Mouse (Mus musculus): Measurements from ENCODE around the gene Reps2. TPM values are rescaled to one million over a fixed set of nuclear protein-coding genes. Genes with fewer than 3 reads are reported as not detected.

Reps2 gene
- 0.46 and 0.79 TPM in 2 replicates for polyA plus RNA-seq (2012; ENCODE audit: low replicate concordance)

GRCm38 (mm10) chrX:162643091-162643788, at the start of gene Reps2:
TSS of gene Reps2 (minus strand) at chrX:162643649.

Other genes with a start within 250 kb of the Reps2 start
- gene Rbbp7, start 116.8 kb upstream of the Reps2 start, polyA plus RNA-seq (2012; ENCODE audit: low replicate concordance) = 46.2 and 70.4 TPM in 2 replicates
- 1.4 and 3.4 TPM in 2 replicates for gene Txlng, start 185.8 kb upstream of the Reps2 start, polyA plus RNA-seq (2012; ENCODE audit: low replicate concordance)
- 2.9 and 5.4 TPM in 2 replicates for gene Syap1, start 244.8 kb upstream of the Reps2 start, polyA plus RNA-seq (2012; ENCODE audit: low replicate concordance)

Measured in leukemia stem cell, adult 10-12 weeks (primary cell).